Mouse (Mus musculus) gastrocnemius, adult 2 months (tissue): ENCODE data around the gene Rbm15b. TPM values are rescaled to one million over a fixed set of nuclear protein-coding genes. Genes with fewer than 3 reads are reported as not detected.

Experiments
- DNase-seq: peaks from one replicate; pipeline ENCODE4 v3.0.0; 2022
- H3K27ac ChIP-seq: fragments of 200-600 bp; 2 replicates; pipeline ENCODE4 v1.8.1; 2022; ENCODE audit warnings: mild to moderate bottlenecking
- H3K4me3 ChIP-seq: fragments of 200-600 bp; 2 replicates; pipeline ENCODE4 v1.8.1; 2022; ENCODE audit warnings: mild to moderate bottlenecking, moderate library complexity
- CTCF ChIP-seq: fragments of 200-600 bp; IDR thresholded peaks from 2 replicates; pipeline ENCODE4 v1.8.1; 2022; ENCODE audit warnings: antibody characterized with exemption, mild to moderate bottlenecking, moderate library complexity
- intact Hi-C: fragments of 180-260 bp; cut with DNase I; formaldehyde crosslinking; loops from one replicate; pipeline ENCODE4 v1.15.1; 2025
- total RNA-seq, 2 experiments: library from RNA; stranded (reverse); gene quantifications; 2 replicates each; pipeline ENCODE4 v1.2.3; 2021

Gene Rbm15b
- total RNA-seq, 2 experiments from 2014 or later = 5.9 to 7.5 TPM

GRCm38 (mm10) chr9:106893327-106893726 lies 6.1 kb upstream of the Rbm15b start:
- DNase-seq = no peak
- intact Hi-C loops = loop anchor here (5.0 kb wide), 1 partner anchor 444 kb away; the partner anchor contains the start of gene Hemk1
- TF ChIP-seq CTCF = no peak
- Histone ChIP-seq H3K27ac (peak overlapping the region; percentile 99; the same call in 1 of the 2 replicates), H3K4me3 (peak overlapping the region; percentile 94)

GRCm38 (mm10) chr9:106892552-106892875 lies 5.3 kb upstream of the Rbm15b start:
- no peak for DNase-seq
- intact Hi-C loops = loop anchor here (5.0 kb wide), 1 partner anchor 445 kb away; the partner anchor contains the start of gene Hemk1

GRCm38 (mm10) chr9:106891829-106892551 lies 4.8 kb upstream of the Rbm15b start, which contains the start of gene Manf:
TSS of gene Manf (minus strand) at chr9:106891979.
- intact Hi-C loops = loop anchor here (2.0 to 5.0 kb wide), 2 partner anchors 399 to 445 kb away; partner anchors contain the start of gene Hemk1
- H3K27ac ChIP-seq = peak within 1 kb of the TSS; percentile 99
- H3K4me3 ChIP-seq = peak within 1 kb of the TSS; percentile 94
- peak; percentile 20; the same call in 1 of the 2 replicates for TF ChIP-seq CTCF
- peak; percentile 99 for DNase-seq

More at GRCm38 (mm10) chr9:106892552-106892875, 5.3 kb upstream of the Rbm15b start:
- TF ChIP-seq CTCF = no peak
- H3K4me3 ChIP-seq = peak overlapping the region; percentile 94
- H3K27ac ChIP-seq = peak overlapping the region; percentile 99

GRCm38 (mm10) chr9:106891341-106891741 lies 4.1 kb upstream of the Rbm15b start:
- peak overlapping the region; percentile 99 for H3K27ac ChIP-seq
- TF ChIP-seq CTCF = no peak
- DNase-seq = no peak
- H3K4me3 ChIP-seq = peak overlapping the region; percentile 94
- intact Hi-C loops = loop anchor here (2.0 to 5.0 kb wide), 2 partner anchors 399 to 446 kb away; partner anchors contain the start of gene Hemk1

GRCm38 (mm10) chr9:106890496-106891240 lies 3.4 kb upstream of the Rbm15b start:
- DNase-seq = no peak
- H3K27ac ChIP-seq = peak overlapping the region; percentile 99
- peak overlapping the region; percentile 94 for H3K4me3 ChIP-seq
- TF ChIP-seq CTCF = no peak
- intact Hi-C loops = loop anchor here (2.0 to 5.0 kb wide), 2 partner anchors 400 to 447 kb away; partner anchors contain the start of gene Hemk1

GRCm38 (mm10) chr9:106889321-106889720 lies 2.1 kb upstream of the Rbm15b start:
- no peak for DNase-seq
- no peak for TF ChIP-seq CTCF
- Histone ChIP-seq H3K27ac (no peak overlapping the region), H3K4me3 (no peak overlapping the region)
- intact Hi-C loops = loop anchor here (5.0 kb wide), 1 partner anchor 67 kb away; the partner anchor contains the start of gene Dcaf1

- intact Hi-C loops = loop anchor here (5.0 kb wide), 1 partner anchor 66 kb away; the partner anchor contains the start of gene Dcaf1
- DNase-seq = no peak
- TF ChIP-seq CTCF = no peak
- H3K27ac ChIP-seq = no peak overlapping the region
- H3K4me3 ChIP-seq = no peak overlapping the region
Measured at GRCm38 (mm10) chr9:106888346-106888745, 1.1 kb upstream of the Rbm15b start.

- intact Hi-C loops = loop anchor here (2.0 to 5.0 kb wide), 2 partner anchors 64 to 199 kb away; partner anchors contain the start of gene Dcaf1
- Histone ChIP-seq H3K4me3 (peak overlapping the region; percentile 91), H3K27ac (peak overlapping the region; percentile 87)
- no peak for TF ChIP-seq CTCF
- peak; percentile 66 for DNase-seq
Measured at GRCm38 (mm10) chr9:106885901-106886731, 1.1 kb downstream of the Rbm15b start.

GRCm38 (mm10) chr9:106884996-106885900 lies 2.0 kb downstream of the Rbm15b start:
- TF ChIP-seq CTCF = no peak
- intact Hi-C loops = loop anchor here (5.0 kb wide), 1 partner anchor 63 kb away; the partner anchor contains the start of gene Dcaf1

GRCm38 (mm10) chr9:106884306-106884705 lies 2.9 kb downstream of the Rbm15b start:
- intact Hi-C loops = no loop called here

More at GRCm38 (mm10) chr9:106884996-106885900, 2.0 kb downstream of the Rbm15b start:
- Histone ChIP-seq H3K27ac (peak overlapping the region; percentile 87; the same call in 1 of the 2 replicates), H3K4me3 (peak overlapping the region; percentile 91)
- no peak for DNase-seq

GRCm38 (mm10) chr9:106883085-106883484 lies 4.1 kb downstream of the Rbm15b start:
- intact Hi-C loops = no loop called here

More at GRCm38 (mm10) chr9:106884306-106884705, 2.9 kb downstream of the Rbm15b start:
- peak overlapping the region; percentile 91 for H3K4me3 ChIP-seq
- no peak for TF ChIP-seq CTCF
- no peak overlapping the region for H3K27ac ChIP-seq
- peak; percentile 33 for DNase-seq

More at GRCm38 (mm10) chr9:106883085-106883484, 4.1 kb downstream of the Rbm15b start:
- H3K27ac ChIP-seq = no peak overlapping the region
- no peak overlapping the region for H3K4me3 ChIP-seq
- no peak for TF ChIP-seq CTCF
- DNase-seq = no peak
